Mouse (Mus musculus) ovary, adult 18-20 months (tissue): ENCODE measurements around the gene Inpp4a.

Source experiments
- DNase-seq: peaks from one replicate; pipeline ENCODE4 v3.0.0; 2022; ENCODE audit warnings: low spot score, mixed read lengths

Inpp4a gene

DNA sequence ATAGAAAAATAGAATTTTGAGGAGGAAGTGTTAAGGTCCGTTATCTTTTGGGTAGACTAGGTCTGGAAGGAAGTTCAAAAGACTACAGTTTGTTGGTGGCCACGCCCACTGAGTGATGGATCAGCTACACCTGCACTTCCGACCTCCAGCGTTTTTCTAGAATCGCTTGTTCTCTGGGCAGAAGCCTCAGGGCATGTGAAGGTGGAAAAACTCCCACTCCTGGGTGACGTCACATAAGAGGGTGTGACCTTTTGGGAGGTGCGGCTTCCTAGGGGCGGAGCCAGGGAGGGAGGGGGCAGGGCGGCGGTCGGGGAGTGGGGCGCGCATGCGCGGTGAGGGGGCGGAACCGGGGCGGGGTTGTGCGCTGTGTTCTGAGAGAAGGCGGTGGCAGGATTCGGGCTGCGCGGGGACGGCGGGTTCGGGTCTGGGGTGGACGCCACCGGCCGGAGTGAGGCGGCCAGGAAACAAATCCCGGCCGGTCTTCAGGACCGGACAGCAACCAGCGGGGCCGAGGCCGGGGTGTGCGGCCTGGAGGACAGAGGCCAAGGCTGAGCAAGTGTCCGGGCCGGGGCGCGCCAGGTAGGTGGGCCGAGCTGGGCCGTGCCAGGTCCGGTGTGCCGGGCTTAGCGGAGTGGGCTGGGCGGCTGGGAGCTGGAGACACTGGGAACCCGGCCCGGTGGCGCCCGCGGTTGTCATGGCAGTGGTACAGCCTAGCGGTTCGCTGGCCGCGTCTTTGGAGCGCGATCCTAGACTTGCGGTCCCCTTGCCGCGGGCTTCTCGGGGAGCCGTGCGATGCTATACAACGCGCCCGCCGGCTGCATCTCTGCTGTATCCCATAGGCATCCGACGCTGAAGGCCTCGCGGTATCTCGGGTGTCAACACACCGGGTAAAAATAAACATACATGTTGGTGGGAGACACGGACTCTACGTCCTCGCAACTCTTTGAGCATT, at the start of gene Inpp4a:
TSS of gene Inpp4a (plus strand) at position 326 of the 952 bp plus-strand sequence.
- peak; percentile 84 for DNase-seq

- DNase-seq: peak; percentile 20
Measured at GRCm38 (mm10) chr1:37250643-37251310, 48.9 kb upstream of the Inpp4a start.

DNA sequence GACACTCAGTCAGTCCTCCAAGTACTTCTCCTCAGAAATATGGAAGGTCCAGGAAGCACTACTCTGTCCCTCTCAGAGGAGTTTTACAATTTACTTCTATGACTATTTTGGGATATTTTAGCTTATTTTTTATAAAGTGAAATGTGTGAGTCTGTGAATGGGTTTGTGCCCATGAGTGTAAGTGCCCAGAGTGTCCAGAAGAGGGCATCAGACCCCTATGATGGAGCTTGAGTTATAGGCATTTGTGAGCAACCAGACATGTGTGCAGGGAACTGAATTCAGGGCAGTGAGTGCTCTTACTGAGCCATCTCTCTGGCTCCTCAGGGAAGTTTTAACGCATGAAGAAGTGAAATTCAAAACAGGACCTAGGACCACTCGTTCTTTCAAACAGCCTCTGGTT, 41.2 kb upstream of the Inpp4a start:
- no peak for DNase-seq

DNA sequence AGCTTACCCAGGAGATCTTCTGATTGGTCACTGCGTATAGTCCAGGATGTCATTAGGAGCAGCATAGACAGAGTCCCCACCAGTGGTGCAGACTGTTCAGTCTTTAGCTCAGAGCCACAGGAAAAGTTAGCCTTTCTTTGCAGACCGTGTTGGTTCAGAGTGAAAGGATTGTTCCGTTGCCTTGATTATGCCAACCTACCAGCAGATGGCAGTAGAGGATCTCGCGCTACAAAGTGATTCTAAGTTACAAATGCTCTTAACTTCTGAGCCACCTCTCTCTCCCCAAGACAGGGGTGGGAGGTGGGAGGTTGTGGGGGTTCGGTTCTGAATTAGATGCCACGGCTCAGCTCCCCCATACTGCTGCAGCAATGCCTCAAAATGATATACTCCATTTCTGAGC, 27.2 kb upstream of the Inpp4a start:
- DNase-seq: no peak

DNA sequence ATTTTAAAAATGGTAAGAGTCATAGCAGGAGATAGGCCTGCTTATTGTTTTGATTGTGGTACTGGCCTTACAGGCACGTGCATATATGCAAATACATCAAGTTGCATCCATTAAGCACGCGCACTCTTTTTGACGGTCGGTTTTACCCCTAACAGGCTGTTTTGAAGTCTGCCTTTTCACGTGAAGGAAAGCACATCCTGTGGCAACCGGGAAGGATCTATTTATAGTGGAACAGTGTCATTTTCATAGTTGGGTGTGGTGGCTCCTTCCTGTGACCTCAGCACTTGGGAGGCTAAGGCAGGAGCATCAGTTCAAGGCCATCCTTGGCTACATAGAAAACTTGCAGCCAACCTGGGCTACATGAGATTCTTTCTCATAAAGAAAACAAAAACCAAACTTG, 13.1 kb upstream of the Inpp4a start:
- DNase-seq: no peak

DNA sequence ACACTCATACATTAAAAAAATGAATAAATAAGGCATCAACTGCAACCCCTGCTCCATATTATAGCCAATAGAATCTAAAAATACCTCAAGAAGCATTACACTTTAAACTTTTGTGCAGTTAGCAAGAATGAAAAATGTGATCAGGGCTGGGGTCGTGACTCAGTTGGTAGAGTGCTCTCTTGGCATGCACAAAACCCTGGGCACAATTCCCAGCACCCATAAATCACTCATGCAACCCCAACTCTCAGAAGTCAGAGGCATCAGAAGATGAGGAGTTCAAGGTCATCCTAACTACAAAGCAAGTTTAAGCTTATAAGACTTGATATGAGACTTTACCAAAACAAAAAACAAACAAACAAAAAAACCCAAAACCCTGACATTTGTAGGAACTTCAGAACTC, 11.9 kb upstream of the Inpp4a start:
- DNase-seq: no peak

DNA sequence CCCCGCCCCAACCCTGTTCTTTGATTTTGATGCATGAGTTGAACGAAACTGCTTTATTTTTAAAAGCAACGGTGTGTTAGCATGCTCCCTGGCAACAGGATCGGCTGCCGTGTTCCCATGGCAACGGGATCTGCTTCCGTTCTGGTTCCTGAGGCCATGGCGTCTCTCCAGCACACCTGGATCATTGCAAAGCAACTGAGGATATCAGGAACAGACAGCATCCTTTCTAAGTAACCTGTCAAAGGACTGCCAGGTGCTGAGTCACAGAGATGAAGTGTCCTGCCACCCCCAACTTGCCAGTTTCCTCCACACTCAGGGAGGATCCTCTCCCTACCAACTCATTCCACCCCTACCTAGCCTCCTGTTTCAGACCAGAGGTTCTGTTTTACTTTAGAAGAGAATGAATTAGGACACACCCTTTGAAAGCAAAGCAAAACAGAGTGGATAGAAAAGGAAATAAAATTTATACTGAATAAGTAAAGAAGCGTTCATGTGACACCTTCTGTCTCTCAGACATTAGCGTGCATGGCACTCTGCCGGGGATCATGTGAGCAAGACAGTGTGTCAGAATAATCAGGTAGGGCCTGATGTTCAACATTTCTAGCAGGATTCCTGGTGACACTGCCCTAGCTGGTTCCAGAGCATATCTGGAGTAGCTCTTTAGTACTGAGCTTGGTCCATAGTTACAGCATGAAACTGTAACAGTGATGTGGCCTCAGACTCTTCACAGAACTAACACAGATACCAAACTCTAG, 11.3 kb upstream of the Inpp4a start:
- no peak for DNase-seq

- no peak for DNase-seq
Measured at GRCm38 (mm10) chr1:37288941-37289340, 10.7 kb upstream of the Inpp4a start.

GRCm38 (mm10) chr1:37296414-37296813, 3.3 kb upstream of the Inpp4a start:
- DNase-seq: no peak

GRCm38 (mm10) chr1:37298904-37299303, 761 bp upstream of the Inpp4a start:
- no peak for DNase-seq

DNA sequence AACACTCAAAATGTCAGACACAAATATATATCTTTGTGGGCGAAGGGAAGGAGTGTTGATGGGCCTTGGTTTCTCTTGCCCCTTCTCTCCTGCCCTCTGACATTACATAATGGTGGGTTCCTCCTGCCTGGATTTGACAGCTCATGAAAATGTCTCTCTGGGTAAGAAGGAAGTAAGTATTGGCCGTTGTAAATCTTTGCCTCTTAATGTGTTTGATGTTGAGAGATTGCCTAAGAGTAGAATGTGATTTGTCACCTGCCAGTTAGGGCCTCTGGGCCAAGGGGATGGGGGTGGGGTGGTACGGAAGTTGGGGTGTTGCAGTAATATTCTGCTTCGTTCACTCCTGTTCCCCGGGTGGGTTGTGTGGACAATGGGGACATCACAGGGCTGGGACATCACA, 985 bp downstream of the Inpp4a start:
- DNase-seq: no peak

DNA sequence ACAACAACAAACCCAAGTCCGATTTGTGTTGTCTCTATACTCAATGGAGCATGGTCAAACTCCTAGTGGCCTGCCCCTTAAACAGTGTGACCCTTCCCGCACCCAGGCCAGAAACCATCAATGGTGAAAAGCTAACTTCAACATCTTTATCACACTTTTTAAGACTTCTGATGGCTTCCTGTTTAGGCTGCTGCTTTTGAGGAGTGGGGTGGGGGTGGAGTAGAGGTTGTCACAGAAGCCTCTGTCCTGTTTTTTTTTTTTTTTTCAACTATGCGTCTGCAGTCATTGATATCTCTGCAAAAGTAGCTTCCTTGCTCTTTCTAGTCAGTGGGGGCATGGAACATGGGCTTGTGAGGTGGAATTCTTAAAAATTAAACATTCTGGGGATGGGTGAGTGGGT, 3.1 kb downstream of the Inpp4a start:
- DNase-seq: no peak

DNA sequence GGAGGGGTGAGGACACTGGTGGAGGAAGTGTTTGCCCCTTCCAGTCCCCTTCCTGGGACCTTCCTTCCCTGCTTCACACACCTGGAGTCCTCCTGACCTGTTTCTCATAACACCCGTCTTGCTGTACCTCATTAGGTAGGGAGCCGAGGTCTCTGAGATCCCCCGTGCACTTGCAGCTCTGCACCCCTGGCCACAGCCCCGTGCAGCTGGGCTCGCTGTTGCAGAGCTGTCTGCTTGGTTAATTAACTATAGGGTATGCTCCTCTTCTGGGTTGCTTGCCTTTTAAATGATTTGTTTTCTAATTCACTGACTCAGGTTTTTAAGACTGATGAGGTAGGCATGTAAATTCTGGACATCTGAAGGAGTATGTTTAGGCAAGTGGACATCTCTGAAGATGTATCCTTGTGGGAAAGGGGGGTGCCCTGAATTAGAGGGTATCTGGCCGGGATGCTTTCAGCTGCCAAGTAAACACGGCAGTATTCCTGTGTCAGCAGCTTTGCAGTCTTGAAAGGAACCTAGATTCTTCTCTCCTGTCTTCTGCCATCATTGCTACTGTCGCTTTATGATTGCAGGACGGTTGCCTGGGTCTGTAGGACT, 6.1 kb downstream of the Inpp4a start:
- DNase-seq: no peak

DNA sequence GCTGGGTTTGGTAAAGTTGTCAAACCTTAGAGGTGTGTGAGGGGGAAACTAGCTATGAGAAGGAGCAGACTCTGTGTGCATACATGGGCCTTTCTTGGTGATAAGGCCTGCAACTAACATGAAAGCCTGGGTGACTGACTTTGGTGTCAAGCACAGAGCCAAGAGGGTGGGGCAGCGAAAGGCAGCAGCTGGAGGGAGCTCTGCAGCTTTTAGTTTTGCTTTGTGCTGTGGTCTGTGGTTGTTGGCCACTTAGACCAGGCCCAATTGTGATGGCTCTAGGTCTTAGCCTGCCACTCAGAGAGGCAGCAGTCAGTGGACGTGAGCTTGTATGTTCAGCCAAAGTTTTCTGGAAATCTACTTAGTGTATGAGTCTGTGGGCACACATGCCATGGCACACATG, 7.9 kb downstream of the Inpp4a start:
- no peak for DNase-seq

- no peak for DNase-seq
Measured at GRCm38 (mm10) chr1:37308021-37308742, 8.5 kb downstream of the Inpp4a start.

DNA sequence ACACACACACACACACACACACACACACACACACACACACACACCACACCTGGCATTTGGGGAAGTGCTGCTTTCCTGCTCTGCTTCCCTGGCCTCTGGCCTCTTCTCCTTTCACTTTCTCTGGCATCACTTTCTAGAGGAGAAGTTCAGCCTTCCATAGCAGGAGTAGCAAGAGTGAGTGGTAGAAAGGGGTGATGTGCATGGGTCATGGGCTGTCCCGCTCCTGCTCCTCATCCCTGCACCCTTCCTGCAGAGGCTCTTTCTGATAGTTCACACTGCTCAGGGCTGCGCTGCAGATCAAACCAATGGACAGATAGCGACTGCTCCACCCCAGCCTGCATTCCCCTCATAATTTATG, 9.1 kb downstream of the Inpp4a start:
- no peak for DNase-seq

GRCm38 (mm10) chr1:37309939-37310515, 10.4 kb downstream of the Inpp4a start:
- no peak for DNase-seq

- DNase-seq: no peak
Measured at GRCm38 (mm10) chr1:37314338-37314737, 14.7 kb downstream of the Inpp4a start.

DNA sequence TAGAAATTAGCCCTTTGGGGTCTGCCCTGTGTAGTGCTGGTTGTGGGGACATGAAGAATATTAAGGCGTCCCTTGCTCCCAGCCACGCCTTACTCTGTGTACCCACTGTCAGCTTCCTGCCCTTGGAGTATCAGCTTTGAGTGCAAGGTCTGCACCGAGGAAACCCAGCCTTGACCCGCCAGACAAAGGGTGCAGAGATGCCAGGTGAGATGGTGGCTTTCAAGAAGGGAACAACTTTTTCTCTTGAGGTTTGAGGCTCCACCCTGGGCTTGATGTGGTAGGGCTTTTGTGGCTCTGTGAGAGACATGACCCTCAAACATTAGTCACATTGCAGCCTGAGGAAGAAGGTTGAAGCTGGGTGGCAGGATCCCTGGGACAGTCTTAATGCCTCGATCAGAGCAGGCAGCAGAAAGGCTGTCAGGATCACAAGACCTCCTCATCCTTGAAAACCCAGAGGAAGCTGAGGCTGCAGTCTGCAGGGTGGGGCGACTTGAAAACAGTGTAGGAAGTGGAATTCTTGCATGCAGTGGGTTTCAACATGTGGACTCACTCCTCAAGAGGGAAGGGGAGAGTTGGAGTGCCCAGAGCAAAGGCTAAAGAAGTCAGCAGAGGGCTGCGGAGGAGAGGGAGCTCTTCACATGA, 18.1 kb downstream of the Inpp4a start:
- DNase-seq: no peak

GRCm38 (mm10) chr1:37318558-37318957, 18.9 kb downstream of the Inpp4a start:
- DNase-seq: no peak

- no peak for DNase-seq
Measured at GRCm38 (mm10) chr1:37322690-37323089, 23.0 kb downstream of the Inpp4a start.
